Mouse (Mus musculus): ENCODE measurements around the gene Adamtsl1.

GRCm38 (mm10) chr4:85743427-85743826, 229.5 kb downstream of the Adamtsl1 start:
- TF ChIP-seq MAFK (IDR thresholded peaks at IDR 0.05; ENCODE audit: insufficient read depth, low read depth, low read length) (no peak), ZC3H11A (IDR thresholded peaks at IDR 0.05; ENCODE audit: borderline replicate concordance, low read depth, low read length) (no peak), ZNF384 (IDR thresholded peaks at IDR 0.05; ENCODE audit: low read depth, low read length) (no peak), HCFC1 (IDR thresholded peaks at IDR 0.05; ENCODE audit: borderline replicate concordance, insufficient read depth, low read length) (no peak), CHD2 (IDR thresholded peaks at IDR 0.05; ENCODE audit: low read depth, low read length) (no peak)

Measured in ES-E14 (cell line).